Mouse (Mus musculus) G1E (cell line): ENCODE measurements around the gene Abcf2.

Experiments
- CTCF ChIP-seq: IDR thresholded peaks from 2 replicates; pipeline ENCODE4 v1.5.1; 2012; ENCODE audit warnings: low read depth, low read length, inconsistent platforms, mixed read lengths
- GATA1 ChIP-seq: IDR thresholded peaks from 2 replicates; pipeline ENCODE4 v1.6.1; 2012; ENCODE audit warnings: borderline replicate concordance, low read length, inconsistent platforms, mixed read lengths
- TAL1 ChIP-seq: conservative IDR thresholded peaks from 2 replicates; pipeline ENCODE4 v1.6.1; 2012; ENCODE audit warnings: low read depth, low read length, inconsistent platforms, mixed read lengths

DNA sequence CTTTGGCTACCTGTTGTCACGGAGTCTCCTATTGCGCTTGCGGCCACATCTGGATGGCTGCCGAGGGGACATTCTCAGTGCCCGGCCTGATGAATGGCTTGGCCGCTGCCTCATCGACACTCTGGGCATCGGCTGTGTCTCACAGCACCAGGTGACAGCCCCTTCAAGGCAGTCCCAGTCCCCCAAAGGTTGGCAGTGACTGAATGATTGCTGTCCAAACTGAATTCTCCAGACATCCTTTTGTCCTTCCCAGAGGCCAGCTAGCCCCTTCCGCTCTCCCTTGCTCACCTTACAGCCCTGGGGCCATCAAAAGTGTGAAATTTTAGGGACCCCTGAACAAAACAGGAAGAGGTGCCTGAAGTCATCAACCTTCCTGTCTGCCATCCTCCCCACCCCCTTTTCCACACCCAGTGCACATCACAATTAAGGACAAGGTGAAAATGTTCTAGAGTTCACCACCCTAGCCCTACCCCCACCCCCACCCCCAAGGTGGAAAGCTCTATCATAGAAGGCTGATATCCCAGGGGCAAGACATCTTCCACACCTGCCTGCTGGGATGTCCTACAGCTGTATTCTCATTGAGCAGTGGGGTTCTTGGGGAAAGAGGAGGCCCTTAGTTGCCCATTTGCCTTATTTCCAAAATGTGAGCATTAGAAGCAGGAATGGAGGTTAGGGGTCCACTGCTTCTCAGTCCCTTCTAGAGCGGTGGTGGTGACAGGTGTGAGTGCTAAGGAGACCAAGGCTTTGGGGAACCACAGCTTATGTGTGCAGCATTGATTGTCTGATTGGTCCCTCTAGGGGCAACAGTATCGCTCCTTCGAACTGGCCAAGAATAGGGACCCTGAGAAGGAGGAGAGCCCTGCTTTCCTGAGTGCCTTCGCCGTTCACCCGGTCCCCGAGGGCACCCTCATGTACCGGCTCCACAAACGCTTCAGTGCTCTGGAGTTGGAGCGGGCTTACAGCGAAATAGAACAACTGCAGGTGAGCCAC lies 12.5 kb upstream of the Abcf2 start:
- TF ChIP-seq CTCF = no peak
- TF ChIP-seq GATA1 = no peak
- no peak for TF ChIP-seq TAL1
